Mouse (Mus musculus) erythroblast, embryonic 14.5 days (primary cell): ENCODE measurements around the gene Entpd6. TPM values are rescaled to one million over a fixed set of nuclear protein-coding genes. Genes with fewer than 3 reads are reported as not detected.
A peak's percentile ranks its signal among the peaks of the same experiment; 100 is the strongest.

Experiments
- H3K27me3 ChIP-seq: 2 replicates; pipeline ENCODE4 v1.6.1; 2012; ENCODE audit warnings: inconsistent platforms; ENCODE audit not compliant: control insufficient read depth
- H3K36me3 ChIP-seq: 2 replicates; pipeline ENCODE4 v1.6.1; 2012; ENCODE audit warnings: mild to moderate bottlenecking, inconsistent platforms; ENCODE audit not compliant: control insufficient read depth
- H3K4me1 ChIP-seq: 2 replicates; pipeline ENCODE4 v1.6.1; 2012; ENCODE audit warnings: inconsistent platforms; ENCODE audit not compliant: control insufficient read depth
- H3K4me3 ChIP-seq: replicated peaks from 2 replicates; pipeline ENCODE3; 2012; ENCODE audit warnings: moderate library complexity, mild to moderate bottlenecking, inconsistent platforms
- H3K9me3 ChIP-seq: 2 replicates; pipeline ENCODE4 v1.6.1; 2012; ENCODE audit warnings: low read length, inconsistent platforms, mixed read lengths; ENCODE audit not compliant: control insufficient read depth
- GATA1 ChIP-seq: IDR thresholded peaks from 2 replicates; pipeline ENCODE4 v1.6.1; 2012; ENCODE audit warnings: low read length, inconsistent platforms, mixed read lengths
- TAL1 ChIP-seq: IDR thresholded peaks from 3 replicates; pipeline ENCODE4 v1.6.1; 2012; ENCODE audit warnings: low read length, inconsistent platforms, mixed read lengths
- polyA plus RNA-seq: library from polyadenylated mRNA; stranded (reverse); fragments of >175 nt; gene quantifications from 2 replicates; pipeline ENCODE4 v1.2.3, GENCODE M21; 2012

Entpd6 gene
- 0.11 and 0.37 TPM in 2 replicates for polyA plus RNA-seq

- peak within 1 kb of the TSS; percentile 63 for H3K4me3 ChIP-seq
- peaks cover 9% of the 10 kb centered on the region for H3K36me3 ChIP-seq
Observed at GRCm38 (mm10) chr2:150748854-150749253, at the start of gene Entpd6. TSS of gene Entpd6 (plus strand) at chr2:150749042.

GRCm38 (mm10) chr2:150712167-150712674, 36.6 kb upstream of the Entpd6 start:
- TF ChIP-seq TAL1 (no peak), GATA1 (no peak)

More at GRCm38 (mm10) chr2:150748854-150749253, at the start of gene Entpd6:
- Histone ChIP-seq H3K4me1 (peaks cover 18% of the 10 kb centered on the region), H3K27me3 (peaks cover 4% of the 10 kb centered on the region), H3K9me3 (no peaks in the 10 kb centered on the region)
- no peak for TF ChIP-seq TAL1
- no peak for TF ChIP-seq GATA1

GRCm38 (mm10) chr2:150735756-150736576, 12.9 kb upstream of the Entpd6 start:
- no peaks in the 10 kb centered on the region for H3K9me3 ChIP-seq
- no peaks in the 10 kb centered on the region for H3K27me3 ChIP-seq
- H3K4me1 ChIP-seq: no peaks in the 10 kb centered on the region
- TF ChIP-seq GATA1 (no peak), TAL1 (no peak)
- H3K4me3 ChIP-seq: no peak overlapping the region
- no peaks in the 10 kb centered on the region for H3K36me3 ChIP-seq

More at GRCm38 (mm10) chr2:150712167-150712674, 36.6 kb upstream of the Entpd6 start:
- no peaks in the 10 kb centered on the region for H3K36me3 ChIP-seq
- no peaks in the 10 kb centered on the region for H3K4me1 ChIP-seq
- no peak overlapping the region for H3K4me3 ChIP-seq
- no peaks in the 10 kb centered on the region for H3K9me3 ChIP-seq
- H3K27me3 ChIP-seq: no peaks in the 10 kb centered on the region

GRCm38 (mm10) chr2:150737881-150738280, 11.0 kb upstream of the Entpd6 start:
- Histone ChIP-seq H3K4me3 (no peak overlapping the region), H3K36me3 (no peaks in the 10 kb centered on the region), H3K9me3 (peaks cover 3% of the 10 kb centered on the region; the same call in 1 of the 2 replicates), H3K27me3 (no peaks in the 10 kb centered on the region; the same call in 1 of the 2 replicates), H3K4me1 (no peaks in the 10 kb centered on the region)
- TF ChIP-seq GATA1 (no peak), TAL1 (no peak)

GRCm38 (mm10) chr2:150740145-150740841, 8.5 kb upstream of the Entpd6 start:
- no peaks in the 10 kb centered on the region for H3K4me1 ChIP-seq
- H3K4me3 ChIP-seq: no peak overlapping the region
- H3K27me3 ChIP-seq: no peaks in the 10 kb centered on the region; the same call in 1 of the 2 replicates
- H3K36me3 ChIP-seq: no peaks in the 10 kb centered on the region
- TF ChIP-seq GATA1 (no peak), TAL1 (no peak)
- peaks cover 3% of the 10 kb centered on the region; the same call in 1 of the 2 replicates for H3K9me3 ChIP-seq

- H3K36me3 ChIP-seq: no peaks in the 10 kb centered on the region
- H3K4me3 ChIP-seq: no peak overlapping the region
- peaks cover 3% of the 10 kb centered on the region; the same call in 1 of the 2 replicates for H3K9me3 ChIP-seq
- no peak for TF ChIP-seq GATA1
- TF ChIP-seq TAL1: no peak
- H3K27me3 ChIP-seq: peaks cover 4% of the 10 kb centered on the region
- H3K4me1 ChIP-seq: no peaks in the 10 kb centered on the region
Observed at GRCm38 (mm10) chr2:150741405-150741804, 7.4 kb upstream of the Entpd6 start.

GRCm38 (mm10) chr2:150745016-150745415, 3.8 kb upstream of the Entpd6 start:
- Histone ChIP-seq H3K9me3 (peaks cover 3% of the 10 kb centered on the region; the same call in 1 of the 2 replicates), H3K27me3 (peaks cover 4% of the 10 kb centered on the region), H3K4me3 (no peak overlapping the region), H3K36me3 (no peaks in the 10 kb centered on the region), H3K4me1 (peaks cover 17% of the 10 kb centered on the region)
- TF ChIP-seq TAL1: no peak
- TF ChIP-seq GATA1: no peak

- peaks cover 4% of the 10 kb centered on the region for H3K27me3 ChIP-seq
- H3K4me1 ChIP-seq: peaks cover 18% of the 10 kb centered on the region
- peaks cover 10% of the 10 kb centered on the region for H3K36me3 ChIP-seq
- H3K9me3 ChIP-seq: no peaks in the 10 kb centered on the region
- H3K4me3 ChIP-seq: peak overlapping the region; percentile 63
- no peak for TF ChIP-seq TAL1
- no peak for TF ChIP-seq GATA1
Observed at GRCm38 (mm10) chr2:150749283-150749682, 441 bp downstream of the Entpd6 start.
